Mouse (Mus musculus): Measurements from ENCODE around the gene Pacrg. TPM values are rescaled to one million over a fixed set of nuclear protein-coding genes. Genes with fewer than 3 reads are reported as not detected.
A peak's percentile ranks its signal among the peaks of the same experiment; 100 is the strongest.

Gene Pacrg
- total RNA-seq, 2 experiments from 2014 or later = 19.6 to 21.9 TPM

DNA sequence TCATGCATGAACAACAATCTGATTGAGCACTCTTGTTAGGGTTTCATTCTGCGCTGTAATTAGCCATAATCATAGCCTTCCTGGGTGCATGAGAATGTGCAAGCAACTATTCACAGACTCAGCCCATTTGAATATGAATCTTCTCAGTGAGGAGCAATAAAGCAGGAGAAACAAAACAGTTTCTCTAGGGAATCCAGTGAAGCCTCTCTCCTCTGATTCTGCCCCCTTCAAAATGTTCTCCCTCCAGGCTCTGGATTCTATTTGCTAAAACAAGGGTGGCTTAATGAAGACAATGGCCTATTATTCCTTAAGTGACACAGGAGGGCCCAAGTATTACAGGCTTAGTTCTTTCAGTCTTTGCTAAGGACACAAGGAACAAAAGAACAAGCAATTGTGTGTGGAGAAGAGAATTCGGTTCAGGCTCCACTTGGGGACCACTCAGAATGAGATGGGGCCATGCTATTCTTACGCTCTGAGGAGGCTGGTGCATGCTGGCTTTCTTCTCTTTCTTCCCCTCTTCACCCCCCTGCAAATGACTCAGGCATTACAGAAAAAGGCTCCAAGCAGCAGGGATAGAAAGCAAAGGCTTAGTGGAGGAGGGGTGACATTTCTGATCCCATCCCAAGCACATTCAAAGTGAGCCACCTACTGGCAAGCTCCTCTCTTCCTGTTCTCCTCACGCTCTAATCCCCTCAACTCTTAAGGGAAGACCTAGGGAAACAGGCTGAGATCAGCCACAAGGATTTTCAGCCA is 95.2 kb downstream of the Pacrg start:
- peak; percentile 62 to 66 for DNase-seq (ENCODE audit: low spot score in 2 of 2)

DNA sequence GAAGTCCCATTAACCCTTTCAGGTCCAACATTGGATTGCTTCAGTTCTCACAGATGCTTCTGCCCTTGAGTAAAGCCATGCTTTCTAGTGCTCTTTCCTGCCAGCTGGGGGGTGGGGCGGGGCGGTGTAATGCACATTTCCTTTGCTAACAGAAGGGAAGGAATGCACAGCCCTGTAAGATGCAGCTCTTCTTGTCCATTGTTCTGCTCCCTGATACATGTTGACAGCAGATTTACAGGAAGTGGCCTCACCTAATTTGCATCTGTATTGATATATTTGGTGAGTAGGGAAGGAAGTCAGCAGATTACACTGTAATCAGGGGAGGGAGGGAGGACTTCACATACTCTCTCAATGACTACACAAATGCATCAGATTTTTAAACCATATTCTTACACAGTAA is 100.0 kb downstream of the Pacrg start:
- DNase-seq (ENCODE audit: low spot score in 2 of 2) = no peak

DNA sequence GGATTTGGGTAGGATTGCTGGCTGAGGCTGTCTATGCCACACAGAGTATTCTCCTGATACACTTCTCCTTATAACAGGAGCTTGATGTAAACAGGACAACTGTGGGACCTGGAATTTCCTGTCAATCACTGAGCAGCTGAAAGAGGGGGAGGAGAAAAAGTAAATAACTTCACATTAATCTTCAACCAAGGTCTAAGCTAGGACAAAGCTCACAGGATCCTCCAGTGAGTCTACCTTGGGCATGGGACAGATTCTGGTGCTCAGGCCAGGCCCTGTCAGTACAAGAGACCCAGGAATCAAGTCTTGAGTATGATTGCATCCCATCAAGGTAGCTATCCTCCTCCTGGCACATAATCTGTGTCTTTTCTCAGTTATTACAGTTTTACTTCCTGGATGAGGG is 102.1 kb downstream of the Pacrg start:
- no peak for DNase-seq (ENCODE audit: low spot score in 2 of 2)

DNA sequence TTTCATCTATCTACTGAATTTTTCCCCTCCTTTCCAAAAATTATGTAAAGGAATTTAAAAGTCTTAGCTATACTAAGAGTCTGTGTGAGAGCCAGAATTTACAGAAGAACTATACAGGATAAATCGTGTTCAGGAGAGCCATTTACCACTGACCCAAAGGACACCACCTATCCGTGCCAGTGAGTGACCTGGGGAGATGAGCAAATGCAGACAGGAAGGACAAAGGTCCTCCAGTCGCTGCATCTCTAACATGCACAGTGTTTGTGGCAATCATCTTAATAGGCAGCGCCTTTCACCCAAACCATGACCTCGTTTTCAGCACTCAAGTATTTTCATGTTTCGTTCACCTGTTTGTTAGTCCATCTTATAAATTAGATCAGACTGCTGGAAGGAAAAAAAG is 105.4 kb downstream of the Pacrg start:
- no peak for DNase-seq (ENCODE audit: low spot score in 2 of 2)

DNA sequence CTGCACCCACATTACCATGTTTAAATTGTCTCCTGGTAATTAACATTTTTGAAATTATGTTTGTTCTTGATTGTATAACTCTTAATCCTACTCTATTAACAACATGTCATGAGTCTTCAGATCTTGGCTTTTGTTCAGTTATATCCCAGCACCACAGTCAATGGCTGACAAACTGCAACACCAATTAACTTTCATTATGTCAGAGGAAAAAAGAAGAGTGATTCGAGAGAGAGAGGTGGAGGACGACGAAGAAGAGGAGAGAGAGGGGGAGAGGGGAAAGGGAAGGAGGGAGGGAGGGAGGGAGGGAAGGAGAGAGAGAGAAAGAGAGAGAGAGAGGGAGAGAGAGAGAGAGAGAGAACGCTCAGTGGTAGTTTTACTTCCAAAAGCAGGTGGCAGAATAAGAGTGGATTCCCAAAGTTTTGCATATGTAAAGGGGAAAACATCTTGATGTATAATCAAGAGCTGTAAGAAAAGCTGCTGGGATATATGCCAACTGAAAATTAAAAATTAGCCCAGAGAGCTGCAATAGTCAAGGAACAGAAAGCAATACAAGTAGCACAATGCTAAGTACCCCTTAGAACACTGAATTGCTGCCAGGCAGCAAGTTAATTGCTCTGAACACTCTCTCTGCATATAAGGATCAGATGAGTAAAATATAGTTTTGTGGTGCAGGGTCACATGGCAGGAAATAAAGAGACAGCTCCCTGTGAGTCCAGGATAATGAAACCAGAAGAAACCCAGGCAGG is 107.6 kb downstream of the Pacrg start:
- DNase-seq (ENCODE audit: low spot score in 2 of 2) = no peak

DNA sequence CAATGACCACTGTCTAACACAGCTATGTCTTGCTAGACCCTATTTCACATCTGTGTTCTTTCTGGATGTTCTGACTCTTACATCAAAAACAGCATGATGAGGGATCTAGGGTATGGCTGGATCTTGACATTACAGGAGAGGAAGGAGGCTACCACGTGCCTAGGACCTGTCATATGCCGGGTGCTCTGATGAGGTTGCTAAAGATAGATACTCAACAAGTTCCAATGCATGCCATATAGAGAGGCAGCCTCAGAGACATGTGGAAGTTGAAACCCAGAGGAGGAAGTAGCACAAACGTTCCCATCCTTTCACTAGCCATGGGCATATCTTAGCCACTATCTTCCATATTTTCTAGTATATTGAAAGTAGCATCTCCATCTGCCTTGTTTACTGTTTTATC is 115.3 kb downstream of the Pacrg start:
- no peak for DNase-seq (ENCODE audit: low spot score in 2 of 2)

DNA sequence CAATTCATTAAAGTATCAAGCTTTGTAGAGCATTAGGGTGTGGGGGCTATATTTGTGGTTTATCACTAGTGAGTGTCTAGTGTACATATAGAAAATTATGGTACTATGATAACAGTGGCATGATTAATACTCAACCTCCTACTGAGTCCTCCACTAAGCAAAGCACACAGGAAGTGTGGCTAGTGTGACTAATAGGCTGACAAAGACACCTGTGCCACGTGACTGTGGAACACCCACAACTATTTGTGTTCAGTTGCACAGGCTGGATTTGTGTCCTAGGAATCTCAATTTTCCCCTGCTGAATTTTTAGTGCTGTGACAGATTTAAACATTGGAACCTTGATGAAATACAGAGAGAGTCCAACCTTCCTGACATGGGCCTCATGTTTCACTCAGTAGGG is 118.5 kb downstream of the Pacrg start:
- no peak for DNase-seq (ENCODE audit: low spot score in 2 of 2)

DNA sequence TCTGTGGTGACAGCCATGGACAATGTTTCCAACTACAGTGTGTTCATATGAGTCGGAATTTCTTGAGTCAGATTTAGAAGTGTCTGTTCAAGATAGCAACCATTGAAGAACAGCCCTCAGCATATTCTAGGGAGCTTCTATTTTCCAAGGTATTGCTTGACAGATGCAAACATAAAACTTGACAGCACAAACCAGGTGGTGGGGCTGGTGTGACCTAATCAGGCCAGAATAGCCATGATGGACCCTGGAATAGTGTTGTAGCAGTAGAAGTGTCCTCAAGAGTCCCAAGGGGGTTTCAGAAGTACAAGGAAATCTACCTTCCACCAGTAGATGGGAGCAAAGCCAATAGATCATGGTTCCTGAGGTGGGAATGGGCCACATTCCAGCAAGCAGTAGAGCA is 123.0 kb downstream of the Pacrg start:
- DNase-seq (ENCODE audit: low spot score in 2 of 2) = no peak

DNA sequence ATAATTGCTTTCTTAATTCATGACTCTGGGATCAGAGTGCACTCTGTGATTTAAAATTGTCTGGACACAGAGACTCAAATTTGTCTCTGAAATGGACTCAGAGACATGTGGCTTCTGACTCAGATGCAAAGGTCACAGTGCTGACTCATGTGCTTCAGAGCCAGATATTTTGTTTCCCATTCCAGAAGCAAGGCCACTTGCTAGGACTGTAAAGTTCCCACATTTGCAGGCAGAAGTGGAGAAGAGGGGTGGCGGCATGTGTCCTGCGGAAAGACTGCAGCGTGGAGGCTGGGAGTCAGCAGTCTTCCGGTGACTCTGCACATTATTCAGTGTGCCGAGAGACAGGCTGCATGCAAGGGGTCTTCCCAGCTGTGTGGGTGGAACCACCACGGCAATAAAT is 137.3 kb downstream of the Pacrg start:
- DNase-seq (ENCODE audit: low spot score in 2 of 2) = no peak

DNA sequence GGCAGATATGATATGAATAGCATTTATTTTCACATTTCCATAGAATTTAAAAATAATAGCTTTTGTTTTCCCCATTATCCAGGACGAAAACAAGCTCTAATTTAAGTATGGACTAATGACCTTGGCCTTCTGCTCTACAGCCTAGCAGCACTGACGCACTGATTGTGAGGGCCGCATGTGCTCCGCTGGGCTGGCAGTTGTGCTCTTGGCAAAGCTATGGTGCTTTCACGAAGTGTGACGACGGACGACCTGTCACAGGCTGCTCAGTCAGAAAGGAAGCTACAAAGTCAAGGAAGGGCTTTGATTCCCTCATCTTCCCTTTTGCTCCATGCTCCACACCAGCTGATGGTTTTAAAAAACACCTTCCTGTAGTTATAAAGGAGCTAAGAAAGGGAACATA is 142.1 kb downstream of the Pacrg start:
- DNase-seq (ENCODE audit: low spot score in 2 of 2) = no peak

DNA sequence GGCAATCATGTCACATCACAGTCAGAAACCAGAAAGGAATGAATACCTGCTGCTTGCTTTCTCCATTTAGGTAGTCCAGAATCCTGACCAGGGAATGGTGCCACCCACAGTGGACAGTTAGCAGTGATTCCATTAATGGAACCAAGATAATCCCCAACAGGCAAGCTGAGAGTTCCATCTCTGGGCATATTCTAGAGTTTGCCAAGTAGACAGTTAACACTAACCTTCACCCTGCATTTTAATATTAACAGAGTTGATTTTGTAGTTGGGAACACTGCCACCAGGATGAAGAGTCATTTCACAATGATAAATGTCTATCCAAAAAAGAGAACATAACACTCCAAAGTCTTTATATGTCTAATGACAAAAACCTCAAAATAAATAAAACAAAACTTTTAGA is 144.7 kb downstream of the Pacrg start:
- no peak for DNase-seq (ENCODE audit: low spot score in 2 of 2)

DNA sequence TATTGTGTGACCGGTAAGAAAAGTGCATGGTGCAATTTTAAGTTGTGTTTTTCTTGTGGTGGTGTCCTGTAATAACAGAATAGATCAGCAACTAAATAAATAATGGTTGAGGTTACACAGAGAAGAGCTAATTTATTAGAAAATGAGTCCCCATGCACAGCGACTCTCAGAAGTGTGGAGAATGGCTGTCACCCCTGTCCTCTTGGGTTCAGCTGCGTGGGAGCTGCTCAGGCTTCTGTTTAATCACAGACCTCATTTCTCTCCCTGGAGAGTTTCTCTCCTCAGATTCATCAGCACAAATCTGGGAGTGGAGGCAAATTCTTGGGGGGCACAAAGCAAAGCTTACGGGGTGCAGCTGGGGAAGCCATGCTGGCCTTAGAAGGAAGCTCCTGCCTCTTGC is 163.0 kb downstream of the Pacrg start:
- no peak for DNase-seq (ENCODE audit: low spot score in 2 of 2)

DNA sequence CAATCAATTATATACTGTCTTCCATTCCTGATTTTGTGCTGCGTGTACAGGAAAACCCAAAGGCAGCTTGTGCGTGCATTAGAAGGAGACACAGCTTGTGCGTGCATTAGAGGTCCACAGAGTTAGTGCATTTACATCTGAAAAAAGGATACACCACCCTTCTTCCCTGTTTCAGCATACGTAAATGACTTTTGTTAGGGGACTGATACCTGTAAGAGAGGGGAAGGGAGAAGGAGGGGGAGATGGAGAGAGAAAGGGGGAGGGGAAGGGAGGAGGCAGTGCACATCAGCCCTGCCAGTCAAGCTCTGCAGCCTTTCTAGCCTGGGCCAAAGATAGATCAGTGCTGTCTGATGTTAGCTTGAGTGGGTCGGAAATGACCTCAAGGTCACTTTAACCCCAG is 164.6 kb downstream of the Pacrg start:
- no peak for DNase-seq (ENCODE audit: low spot score in 2 of 2)

DNA sequence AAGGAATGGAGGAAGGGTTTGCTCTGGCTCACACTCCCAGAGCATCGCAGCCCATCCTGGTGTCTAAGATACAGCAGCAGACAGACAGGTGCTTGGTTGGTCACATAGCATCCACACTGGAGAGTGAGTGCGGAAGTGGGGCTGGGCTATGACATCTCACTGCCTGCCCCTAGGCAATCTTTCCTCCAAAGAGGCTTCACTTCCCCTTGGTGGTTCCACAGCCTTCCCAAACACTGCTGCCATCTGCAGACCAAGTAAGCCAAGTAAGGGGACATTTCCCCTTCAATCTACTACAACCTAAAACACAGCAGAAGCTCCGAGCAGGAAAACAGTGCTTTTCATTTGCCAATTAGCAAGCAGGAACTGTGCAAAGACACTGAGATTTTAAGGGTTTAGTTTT is 165.1 kb downstream of the Pacrg start:
- DNase-seq (ENCODE audit: low spot score in 2 of 2) = no peak

DNA sequence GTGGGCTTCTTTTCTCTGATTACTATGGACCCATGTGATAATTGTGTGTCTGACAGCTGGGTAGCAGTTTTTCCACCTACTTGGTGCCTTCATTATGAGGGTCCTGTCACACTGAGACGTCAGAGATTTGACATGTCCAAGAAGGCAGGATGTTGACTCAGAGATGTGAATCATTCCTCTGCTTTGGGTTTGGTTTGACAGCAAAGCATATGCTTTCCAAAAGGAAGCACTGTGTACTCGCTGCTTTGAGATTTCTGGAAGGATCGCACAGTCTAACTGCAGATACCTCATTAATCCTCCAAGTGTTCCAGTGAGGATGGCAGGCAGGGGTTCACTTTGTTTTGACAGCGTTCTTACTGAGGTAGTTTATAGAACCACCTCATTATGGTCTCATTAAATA is 178.8 kb downstream of the Pacrg start:
- DNase-seq (ENCODE audit: low spot score in 2 of 2) = no peak

DNA sequence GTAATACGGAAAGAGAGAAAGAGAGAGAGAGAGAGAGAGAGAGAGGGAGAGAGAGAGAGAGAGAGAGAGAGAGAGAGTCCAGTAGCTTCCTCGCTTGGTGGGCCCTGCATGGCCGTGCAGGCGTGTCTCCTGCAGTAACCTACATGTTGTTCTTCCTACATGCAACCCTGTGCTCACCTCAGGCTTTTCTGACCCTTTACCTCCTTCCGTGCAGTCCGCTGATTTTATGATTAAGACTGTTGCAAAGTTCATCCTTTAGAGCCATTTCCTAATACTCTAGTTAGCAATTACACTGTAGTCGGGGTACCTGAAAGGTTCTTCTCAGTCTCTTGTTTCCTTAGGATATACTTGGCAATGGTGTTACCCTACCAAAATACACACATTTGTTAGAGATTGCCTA is 196.5 kb downstream of the Pacrg start:
- DNase-seq (ENCODE audit: low spot score in 2 of 2) = no peak

DNA sequence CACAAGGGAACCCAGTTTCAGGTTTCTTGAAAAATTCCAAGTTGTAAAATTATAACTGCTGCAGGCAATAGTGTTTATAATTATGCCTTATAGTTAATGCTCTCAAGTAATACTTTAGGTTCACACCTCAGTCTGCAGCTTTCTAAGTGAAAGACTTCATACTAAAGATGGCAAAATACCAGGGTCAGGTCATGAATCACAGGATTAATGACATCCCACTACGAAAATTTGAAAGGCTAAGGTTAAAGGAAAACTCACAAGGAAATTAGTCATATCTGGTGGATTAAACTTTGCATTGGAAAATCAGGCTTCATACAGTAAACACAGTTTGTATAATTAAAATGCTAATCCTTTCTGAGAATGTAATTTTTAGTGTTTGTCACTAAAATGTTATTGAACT is 200.3 kb downstream of the Pacrg start:
- no peak for DNase-seq (ENCODE audit: low spot score in 2 of 2)

DNA sequence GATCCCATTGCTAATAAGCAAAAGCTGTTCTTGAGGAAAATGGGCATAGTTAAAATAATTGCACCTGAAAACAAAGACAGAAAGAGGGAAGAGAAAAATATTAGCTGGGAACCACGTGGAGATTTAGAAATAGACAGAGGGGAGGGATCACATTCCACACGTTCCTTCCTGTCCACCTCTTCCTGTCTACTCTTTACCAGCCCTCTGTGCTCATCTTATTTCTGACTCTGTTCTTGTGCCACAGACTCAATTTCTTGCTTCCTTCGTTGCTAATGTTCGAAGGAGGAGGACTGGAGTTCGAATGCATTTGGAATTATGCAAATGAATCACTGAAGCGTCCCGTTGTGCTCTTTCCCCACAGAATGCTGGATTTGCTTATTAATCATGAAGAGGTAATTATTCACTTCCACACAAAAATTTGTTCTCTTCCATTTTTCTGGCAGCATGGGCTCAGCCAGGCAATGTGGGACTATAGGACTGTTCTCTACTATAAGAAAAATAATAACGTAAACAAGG is 204.1 kb downstream of the Pacrg start:
- DNase-seq (ENCODE audit: low spot score in 2 of 2) = no peak

DNA sequence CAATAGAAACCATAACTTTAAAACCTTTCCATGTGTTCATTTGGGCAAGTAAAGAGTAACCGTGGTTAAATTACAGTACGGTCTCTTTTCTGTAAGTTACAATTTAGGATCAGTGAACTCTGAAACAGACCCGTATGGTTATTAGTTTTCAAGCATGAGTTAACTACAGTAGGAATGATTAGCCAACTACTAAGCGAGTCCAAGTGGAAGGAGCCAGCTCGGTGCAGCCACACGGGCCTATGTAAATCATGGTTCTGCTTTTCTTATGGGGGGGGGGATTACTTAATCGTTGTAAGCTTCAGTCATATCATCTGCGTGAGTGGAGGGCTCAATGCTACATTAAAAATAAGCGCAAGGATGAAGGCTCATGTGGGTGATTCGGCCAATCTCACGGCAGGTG is 204.6 kb downstream of the Pacrg start:
- no peak for DNase-seq (ENCODE audit: low spot score in 2 of 2)

DNA sequence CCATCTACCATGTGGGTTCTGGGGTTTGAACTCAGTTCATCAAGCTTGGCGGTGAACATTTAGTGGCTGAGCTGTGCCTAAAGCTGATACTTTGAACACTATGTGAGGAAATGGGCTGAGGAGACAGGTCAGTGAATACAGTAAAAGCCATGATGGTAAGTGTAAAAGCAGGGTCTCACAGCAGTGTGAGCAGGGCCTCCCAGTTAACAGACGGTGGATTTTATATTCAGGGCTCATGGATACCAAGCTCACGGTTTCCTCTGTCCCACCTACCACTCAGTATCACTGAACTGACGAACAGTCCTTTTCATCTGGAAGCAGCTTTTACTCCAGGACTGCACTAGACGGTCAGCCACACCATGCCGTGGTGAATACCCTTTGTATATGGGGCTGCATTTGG is 205.1 kb downstream of the Pacrg start:
- DNase-seq (ENCODE audit: low spot score in 2 of 2) = no peak

DNA sequence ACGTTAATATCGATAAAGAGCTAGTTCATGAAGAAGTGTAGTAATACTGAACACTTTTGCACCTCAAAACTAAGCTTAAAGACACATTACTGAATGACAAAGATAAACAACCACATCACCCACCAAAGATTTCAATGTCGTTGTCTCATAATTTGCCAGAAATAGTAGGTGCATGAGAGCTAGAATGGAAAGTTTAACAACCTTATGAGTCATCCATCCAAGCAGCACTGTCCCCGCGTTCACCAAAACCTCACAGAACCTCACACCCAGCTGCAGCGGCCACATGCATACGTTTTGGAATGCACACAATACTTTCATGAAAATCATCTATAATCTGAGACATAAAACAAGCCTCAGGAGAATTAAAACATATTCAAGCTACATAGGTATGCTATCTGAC is 206.3 kb downstream of the Pacrg start:
- DNase-seq (ENCODE audit: low spot score in 2 of 2) = no peak

DNA sequence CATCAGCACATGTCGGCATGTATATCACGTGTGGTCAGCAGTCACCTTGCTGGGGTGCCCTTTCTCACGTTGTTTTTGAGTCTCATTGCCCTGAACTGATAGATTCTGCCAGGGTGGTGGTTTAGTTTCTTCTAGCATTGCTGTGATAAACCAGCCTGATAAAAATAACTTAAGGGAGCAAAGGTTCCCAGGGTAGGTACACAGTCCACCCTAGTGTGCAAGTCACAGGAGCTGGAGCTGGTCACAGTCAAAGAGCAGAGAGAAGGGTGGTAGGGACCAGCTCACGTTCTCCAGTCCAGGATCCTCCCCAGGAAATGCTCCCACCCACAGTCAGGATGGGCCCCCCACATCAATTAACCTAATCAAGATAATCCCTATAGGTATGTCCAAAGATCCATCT is 211.9 kb downstream of the Pacrg start:
- DNase-seq (ENCODE audit: low spot score in 2 of 2) = no peak

DNA sequence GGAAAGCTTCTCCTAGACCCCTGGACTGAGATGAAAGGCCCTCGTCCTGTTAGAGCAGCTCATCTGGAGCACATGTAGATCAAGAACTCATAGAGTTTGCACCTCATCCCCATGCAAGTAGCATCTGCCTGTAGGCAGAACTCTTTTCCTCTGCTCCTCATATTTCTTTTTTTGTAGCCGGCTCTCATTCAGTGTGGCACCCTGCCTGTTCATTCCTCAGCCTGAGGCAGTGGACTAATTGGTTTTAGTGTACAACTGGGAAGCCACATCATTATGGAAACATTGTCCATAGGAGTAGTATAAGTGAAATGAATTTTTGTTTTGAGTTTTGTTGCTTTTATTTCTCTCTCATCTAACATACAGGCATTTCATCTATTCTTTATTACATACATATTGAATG is 212.6 kb downstream of the Pacrg start:
- no peak for DNase-seq (ENCODE audit: low spot score in 2 of 2)
